Mouse (Mus musculus) urinary bladder, postnatal 25 days (tissue): Measurements from ENCODE around the gene Rimkla.

Source experiments
- DNase-seq: peaks from one replicate; pipeline ENCODE4 v3.0.0; 2022; ENCODE audit warnings: low spot score

Rimkla gene

DNA sequence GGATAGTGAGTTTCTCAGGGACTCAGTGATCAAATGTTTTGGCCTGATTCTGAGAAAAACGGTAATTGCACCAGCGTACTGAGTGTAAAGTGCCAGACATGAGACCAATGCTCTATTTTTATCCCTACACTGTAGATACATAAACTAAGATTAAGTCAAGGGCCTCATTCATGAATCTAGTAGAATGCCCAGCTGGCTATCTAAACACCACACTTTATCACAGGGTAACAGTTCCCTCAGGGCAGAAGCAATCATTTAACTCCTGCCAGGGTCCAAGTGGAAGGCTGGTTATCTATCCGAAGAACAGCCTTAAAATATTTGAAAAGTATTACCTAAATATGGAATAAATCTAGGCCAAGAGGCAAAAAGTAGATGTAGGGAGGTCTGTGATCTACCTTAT is 74.5 kb downstream of the Rimkla start:
- no peak for DNase-seq

DNA sequence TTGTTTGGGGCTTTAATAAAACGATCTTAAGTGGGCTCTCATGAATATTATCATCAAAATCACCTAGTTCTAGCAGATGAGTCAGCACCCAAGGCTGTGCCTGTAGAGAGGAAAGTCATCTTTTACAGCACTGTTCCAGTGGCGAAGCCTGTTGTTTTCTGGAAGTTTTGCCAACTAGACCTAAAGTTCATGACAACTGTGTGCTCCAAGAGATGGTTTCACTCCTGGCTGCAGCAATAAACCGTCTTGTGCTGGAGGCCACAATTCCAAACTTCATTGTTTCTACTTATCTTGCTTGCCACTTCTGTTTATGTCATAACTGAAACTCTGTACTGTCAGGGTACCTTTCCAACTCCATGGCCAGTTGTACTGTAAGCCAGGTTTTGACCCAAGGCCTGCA is 75.2 kb downstream of the Rimkla start:
- DNase-seq, result no peak
